Mouse (Mus musculus) ES-E14 (cell line): Measurements from ENCODE around the gene Henmt1. TPM values are rescaled to one million over a fixed set of nuclear protein-coding genes. Genes with fewer than 3 reads are reported as not detected.

Experiments used
- DNase-seq: peaks from one replicate; pipeline ENCODE4 v3.0.0-alpha.2; 2013; ENCODE audit warnings: low read depth, low spot score
- H3K27ac ChIP-seq: 2 replicates; pipeline ENCODE4 v1.5.1; 2012; ENCODE audit warnings: low read depth, mild to moderate bottlenecking, low read length, moderate library complexity, mixed read lengths; ENCODE audit not compliant: poor library complexity, insufficient read depth, severe bottlenecking
- H3K36me3 ChIP-seq: 2 replicates; pipeline ENCODE4 v1.6.1; 2012; ENCODE audit warnings: mild to moderate bottlenecking, low read length, moderate library complexity, mixed read lengths; ENCODE audit not compliant: control insufficient read depth, poor library complexity, insufficient read depth, severe bottlenecking
- H3K4me1 ChIP-seq, 2 experiments: fragments of 150-350 bp in 1 of 2; sonication (generic) in 1 of 2; 2 replicates each; pipeline ENCODE4 v1.6.1; 2012; ENCODE audit warnings: low read length in 2 of 2, mild to moderate bottlenecking in 1 of 2, mixed read lengths in 1 of 2; ENCODE audit not compliant: control insufficient read depth in 2 of 2, insufficient read depth in 2 of 2, poor library complexity in 1 of 2
- H3K4me3 ChIP-seq, 2 experiments: fragments of 150-350 bp in 1 of 2; sonication (generic) in 1 of 2; 2 replicates each; pipeline ENCODE4 v1.5.1; 2012; ENCODE audit warnings: low read length in 2 of 2, low read depth in 1 of 2, mild to moderate bottlenecking in 1 of 2, mixed read lengths in 1 of 2; ENCODE audit not compliant: insufficient read depth in 1 of 2, poor library complexity in 1 of 2, severe bottlenecking in 1 of 2
- H3K9ac ChIP-seq: 2 replicates; pipeline ENCODE4 v1.6.1; 2012; ENCODE audit warnings: low read depth, mild to moderate bottlenecking, low read length, mixed read lengths; ENCODE audit not compliant: poor library complexity, insufficient read depth, severe bottlenecking
- H3K9me3 ChIP-seq: fragments of 150-350 bp; sonication (generic); 2 replicates; pipeline ENCODE4 v1.6.1; 2012; ENCODE audit warnings: low read depth, mild to moderate bottlenecking, low read length; ENCODE audit not compliant: control insufficient read depth, insufficient read depth
- CHD2 ChIP-seq: IDR thresholded peaks from 2 replicates; pipeline ENCODE4 v1.6.1; 2014; ENCODE audit warnings: mild to moderate bottlenecking, low read depth, low read length, inconsistent platforms
- HCFC1 ChIP-seq: IDR thresholded peaks from 2 replicates; pipeline ENCODE4 v1.6.1; 2012; ENCODE audit warnings: low read length, inconsistent platforms, borderline replicate concordance; ENCODE audit not compliant: insufficient read depth
- MAFK ChIP-seq: IDR thresholded peaks from 2 replicates; pipeline ENCODE4 v1.6.1; 2014; ENCODE audit warnings: mild to moderate bottlenecking, low read depth, low read length, inconsistent platforms; ENCODE audit not compliant: insufficient read depth
- ZC3H11A ChIP-seq: IDR thresholded peaks from 2 replicates; pipeline ENCODE4 v1.6.1; 2012; ENCODE audit warnings: low read depth, mild to moderate bottlenecking, inconsistent platforms, low read length, borderline replicate concordance
- ZNF384 ChIP-seq: IDR thresholded peaks from 2 replicates; pipeline ENCODE4 v1.6.1; 2012; ENCODE audit warnings: low read depth, low read length, inconsistent platforms
- in situ Hi-C, 2 experiments: fragments of 600-800 bp; cut with MboI; formaldehyde crosslinking; loops; one replicate each; pipeline ENCODE4 v1.15.1; 2025; ENCODE audit warnings: low sequenced_read_pairs in 2 of 2, inconsistent platforms in 1 of 2; ENCODE audit not compliant: unreplicated experiment in 2 of 2
- total RNA-seq: library from RNA; depleted of rRNA; stranded (reverse); fragments of 300-350 nt; gene quantifications from 2 replicates; pipeline ENCODE4 v1.2.3, GENCODE M21; 2012

Henmt1 gene
- total RNA-seq, 1 experiment, result 1.7 TPM

DNA sequence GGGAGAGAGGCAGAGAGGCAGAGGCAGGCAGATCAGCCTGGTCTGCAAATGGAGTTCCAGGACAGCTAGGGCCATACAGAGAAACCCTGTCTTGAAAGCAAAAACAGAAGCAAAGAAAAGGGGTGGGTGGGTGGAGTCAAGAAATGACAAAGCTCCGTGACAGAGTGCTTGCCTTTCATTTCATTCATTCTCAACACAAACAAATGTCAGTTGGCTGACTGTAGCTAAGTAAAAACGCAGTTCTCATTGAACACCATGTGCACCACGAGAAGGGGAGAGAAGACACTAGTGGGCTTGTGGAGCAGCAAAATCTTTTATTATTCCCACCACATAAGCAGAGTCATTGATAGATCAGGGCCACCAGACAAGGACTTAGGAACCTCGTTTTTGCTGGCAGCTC is 22.8 kb upstream of the Henmt1 start:
- no peak overlapping the region for H3K9ac ChIP-seq
- no peak overlapping the region for H3K27ac ChIP-seq
- no peaks in the 10 kb centered on the region for H3K9me3 ChIP-seq
- TF ChIP-seq MAFK (no peak), ZNF384 (no peak), ZC3H11A (no peak), CHD2 (no peak), HCFC1 (no peak)
- in situ Hi-C loops, result no loop called here
- H3K36me3 ChIP-seq, result no peaks in the 10 kb centered on the region
- no peak overlapping the region for H3K4me3 ChIP-seq
- 0 out of 4 replicates have a peak, but pooled peaks cover 0 to 3% of the 10 kb centered on the region in 2 experiments for H3K4me1 ChIP-seq
- no peak for DNase-seq

DNA sequence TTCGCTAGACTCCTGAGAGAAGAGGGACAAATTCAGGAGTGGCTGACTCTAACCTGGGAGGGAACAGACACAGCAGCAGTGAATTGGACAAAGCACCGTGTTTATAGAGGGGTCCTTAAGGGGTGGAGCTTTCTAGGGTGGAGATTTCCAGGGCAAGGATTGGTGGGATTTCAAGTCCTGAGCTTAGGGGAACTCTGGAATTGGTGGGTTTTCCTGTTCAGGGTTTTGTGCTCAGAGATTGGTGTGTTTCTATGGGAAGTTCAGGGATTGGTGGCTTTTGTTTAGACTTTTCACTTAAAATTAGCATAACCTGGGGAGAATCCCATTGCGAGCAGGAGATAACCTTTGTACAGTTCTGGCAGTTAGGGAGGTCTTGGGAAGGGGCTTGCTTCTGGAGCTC is 21.7 kb upstream of the Henmt1 start:
- Histone ChIP-seq H3K4me1 (0 out of 4 replicates have a peak, but pooled peaks cover 0 to 3% of the 10 kb centered on the region in 2 experiments), H3K4me3 (no peak overlapping the region), H3K9ac (no peak overlapping the region), H3K36me3 (no peaks in the 10 kb centered on the region), H3K9me3 (no peaks in the 10 kb centered on the region), H3K27ac (no peak overlapping the region)
- TF ChIP-seq HCFC1 (no peak), MAFK (no peak), ZNF384 (no peak), ZC3H11A (no peak)
- in situ Hi-C loops, result no loop called here
- DNase-seq, result no peak

DNA sequence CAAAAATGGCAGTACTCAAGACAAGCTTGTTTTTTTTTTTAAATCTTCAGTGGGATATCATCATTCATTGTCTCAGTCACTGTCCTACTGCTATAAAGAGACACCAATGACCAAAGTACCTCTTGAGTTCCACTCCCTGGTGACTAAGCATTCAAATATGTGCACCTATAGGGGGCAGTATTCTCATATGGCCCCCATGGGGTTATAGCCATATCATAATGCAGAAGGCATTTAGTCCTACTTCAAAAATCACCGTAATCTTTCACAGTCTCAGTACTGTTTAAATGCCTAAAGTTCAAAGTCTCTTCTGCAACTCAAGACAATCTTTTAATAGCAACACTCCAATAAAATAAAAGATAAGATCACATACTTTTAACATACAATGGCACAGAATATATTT is 20.8 kb upstream of the Henmt1 start:
- DNase-seq, result no peak
- H3K4me1 ChIP-seq, result no peaks in the 10 kb centered on the region
- no peak overlapping the region for H3K27ac ChIP-seq
- TF ChIP-seq MAFK (no peak), HCFC1 (no peak), CHD2 (no peak), ZC3H11A (no peak), ZNF384 (no peak)
- in situ Hi-C loops, result no loop called here
- H3K9me3 ChIP-seq, result no peaks in the 10 kb centered on the region
- no peaks in the 10 kb centered on the region for H3K36me3 ChIP-seq
- H3K9ac ChIP-seq, result no peak overlapping the region
- no peak overlapping the region for H3K4me3 ChIP-seq

GRCm38 (mm10) chr3:108920442-108921070 is 19.1 kb upstream of the Henmt1 start:
- DNase-seq, result no peak
- Histone ChIP-seq H3K9me3 (no peaks in the 10 kb centered on the region), H3K36me3 (no peaks in the 10 kb centered on the region), H3K9ac (no peak overlapping the region), H3K4me3 (no peak overlapping the region), H3K4me1 (no peaks in the 10 kb centered on the region), H3K27ac (no peak overlapping the region)
- TF ChIP-seq CHD2, result no peak
- TF ChIP-seq MAFK, result no peak
- TF ChIP-seq ZC3H11A, result no peak
- TF ChIP-seq HCFC1, result no peak
- TF ChIP-seq ZNF384, result no peak
- in situ Hi-C loops, result no loop called here

- no peaks in the 10 kb centered on the region for H3K4me1 ChIP-seq
- DNase-seq, result no peak
- no peak overlapping the region for H3K9ac ChIP-seq
- no peak overlapping the region for H3K4me3 ChIP-seq
- in situ Hi-C loops, result no loop called here
- no peak for TF ChIP-seq HCFC1
- TF ChIP-seq CHD2, result no peak
- no peak for TF ChIP-seq MAFK
- TF ChIP-seq ZC3H11A, result no peak
- no peak for TF ChIP-seq ZNF384
- no peaks in the 10 kb centered on the region for H3K9me3 ChIP-seq
- H3K36me3 ChIP-seq, result no peaks in the 10 kb centered on the region
- no peak overlapping the region for H3K27ac ChIP-seq
Observed at GRCm38 (mm10) chr3:108921822-108922221, 17.9 kb upstream of the Henmt1 start.
